8 mouse cellular contexts compared by ENCODE assay signal in the genomic region with DNA sequence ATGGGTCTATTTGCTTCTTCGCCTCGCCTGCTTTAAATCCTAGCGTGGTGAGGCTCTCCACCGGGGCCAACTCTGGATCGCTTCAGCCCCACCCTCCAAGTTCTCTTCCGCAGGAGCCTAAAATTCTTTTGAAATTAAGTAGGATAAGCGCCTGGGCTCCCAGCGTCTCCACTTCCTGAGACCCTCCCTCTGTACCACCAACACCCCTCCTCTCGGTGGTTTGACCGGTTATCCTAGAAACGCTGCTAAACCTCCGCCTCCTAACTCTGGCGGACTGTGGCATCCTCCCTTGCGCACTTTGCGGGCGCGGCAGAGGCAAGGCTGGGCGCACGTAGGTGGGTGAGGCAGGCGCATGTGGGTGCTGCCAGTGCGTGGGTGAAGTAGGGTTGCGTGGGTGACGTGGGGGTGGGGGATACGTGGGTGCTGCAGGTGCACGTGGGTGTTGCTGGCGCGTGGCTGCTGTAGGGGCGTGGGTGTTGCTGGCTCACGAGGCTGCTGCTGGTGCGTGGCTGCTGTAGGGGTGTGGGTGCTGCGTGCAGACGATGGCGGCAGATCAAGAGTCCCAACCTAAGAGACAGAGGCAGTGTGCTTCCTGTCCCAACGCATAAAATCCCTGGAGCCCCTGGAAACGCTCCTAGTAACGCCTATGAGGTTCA. TPM values are rescaled to one million over a fixed set of nuclear protein-coding genes. Genes with fewer than 3 reads are reported as not detected.
A peak's percentile ranks its signal among the peaks of the same experiment; 100 is the strongest.
DNase-seq lines count a peak whose midpoint lies in the region; ATAC-seq lines count a peak whose summit lies in the region.

No protein-coding gene starts in this region.

- peaks cover 13% of the 10 kb centered on the region for H3K4me1 ChIP-seq in forebrain, embryonic 10.5 days
- H3K4me1 ChIP-seq in midbrain, embryonic 12.5 days = peaks cover 11% of the 10 kb centered on the region; the same call in 1 of the 2 replicates

- peak overlapping the region; percentile 98 for H3K4me2 ChIP-seq in midbrain, embryonic 12.5 days (replicated peaks)

- peak; percentile 23 for DNase-seq in adrenal gland, postnatal 14 days
- no peak for DNase-seq in adrenal gland, adult (ENCODE audit: inconsistent age in 2 of 2, low spot score in 1 of 2)
- DNase-seq in 3134 (ENCODE audit: extremely low read depth, insufficient read length, low spot score) = peak; percentile 7
- DNase-seq in forebrain, embryonic 10.5 days (ENCODE audit: extremely low spot score, low spot score) = peak; percentile 44
- DNase-seq in layer of hippocampus, adult 18-20 months (ENCODE audit: low spot score in 2 of 2) = peak; percentile 37 to 62
- DNase-seq in thymus, postnatal 10 days (ENCODE audit: low spot score in 2 of 2) = no peak
- no peak for DNase-seq in spleen, postnatal 10 days (ENCODE audit: low spot score in 2 of 2)

- ATAC-seq in midbrain, embryonic 12.5 days (ENCODE audit: low FRiP score, low read depth) = peak; percentile 60

- H3K27ac ChIP-seq in forebrain, embryonic 10.5 days = peak overlapping the region; percentile 80
- H3K27ac ChIP-seq in midbrain, embryonic 12.5 days (replicated peaks) = no peak overlapping the region

- H3K27me3 ChIP-seq in forebrain, embryonic 10.5 days (ENCODE audit: poor library complexity, severe bottlenecking) = peaks cover 32% of the 10 kb centered on the region
- peaks cover 21% of the 10 kb centered on the region for H3K27me3 ChIP-seq in midbrain, embryonic 12.5 days

- H3K9me3 ChIP-seq in forebrain, embryonic 10.5 days = no peaks in the 10 kb centered on the region
- no peaks in the 10 kb centered on the region for H3K9me3 ChIP-seq in midbrain, embryonic 12.5 days

- H3K9ac ChIP-seq in midbrain, embryonic 12.5 days (replicated peaks) = peak overlapping the region; percentile 60

- peak overlapping the region; percentile 68 for H3K4me3 ChIP-seq in forebrain, embryonic 10.5 days
- H3K4me3 ChIP-seq in midbrain, embryonic 12.5 days = peak overlapping the region; percentile 50

- under 1% methylated on average over 36 of the region's 36 CpGs for WGBS in forebrain, embryonic 10.5 days
- WGBS in midbrain, embryonic 12.5 days = under 1% methylated on average over 36 of the region's 36 CpGs

- no peaks in the 10 kb centered on the region for H3K36me3 ChIP-seq in forebrain, embryonic 10.5 days (replicated peaks)
- H3K36me3 ChIP-seq in midbrain, embryonic 12.5 days = no peaks in the 10 kb centered on the region

RNA-seq across cellular contexts. Expression of gene Shc3, which starts 25.6 kb away (rescaled TPM):
- total RNA-seq in adrenal gland, postnatal 14 days (2021) = 1.1 and 1.9 TPM in 2 replicates
- polyA plus RNA-seq in forebrain, embryonic 10.5 days (2016; fragmentation: Nextera tagmentation; extraction: Ambion mirVana) = 2.2 and 3.1 TPM in 2 replicates
- 100 to 1,000 TPM; 118 to 119 TPM for total RNA-seq in layer of hippocampus, adult 18-20 months (2021)
- 7.9 and 8.3 TPM in 2 replicates for polyA plus RNA-seq in midbrain, embryonic 12.5 days (2016; fragmentation: Nextera tagmentation; extraction: Ambion mirVana)

RNA-seq across cellular contexts. Expression of gene Cks2, which starts 50.2 kb away (rescaled TPM):
- 27.0 and 29.6 TPM in 2 replicates for total RNA-seq in adrenal gland, postnatal 14 days (2021)
- polyA plus RNA-seq in forebrain, embryonic 10.5 days (2016; fragmentation: Nextera tagmentation; extraction: Ambion mirVana) = 420 and 444 TPM in 2 replicates
- total RNA-seq in layer of hippocampus, adult 18-20 months (2021) = 1 to 10 TPM; 2.1 to 2.2 TPM
- 244 and 257 TPM in 2 replicates for polyA plus RNA-seq in midbrain, embryonic 12.5 days (2016; fragmentation: Nextera tagmentation; extraction: Ambion mirVana)

RNA-seq across cellular contexts. Expression of gene Secisbp2, which starts 56.7 kb away (rescaled TPM):
- 20.4 and 24.7 TPM in 2 replicates for total RNA-seq in adrenal gland, postnatal 14 days (2021)
- 28.1 and 32.1 TPM in 2 replicates for polyA plus RNA-seq in forebrain, embryonic 10.5 days (2016; fragmentation: Nextera tagmentation; extraction: Ambion mirVana)
- total RNA-seq in layer of hippocampus, adult 18-20 months (2021) = 10 to 100 TPM; 17.5 to 18.2 TPM
- 35.2 and 39.3 TPM in 2 replicates for polyA plus RNA-seq in midbrain, embryonic 12.5 days (2016; fragmentation: Nextera tagmentation; extraction: Ambion mirVana)

Comparison
In these comparisons a context has a peak if more than half of its experiments do, and no peak if none do; other contexts are left out.
1. DNase-seq: peak in adrenal gland, postnatal 14 days (single experiment), 3134 (single experiment), forebrain, embryonic 10.5 days (single experiment) and layer of hippocampus, adult 18-20 months (2 of 2); none in adrenal gland, adult (0 of 2), thymus, postnatal 10 days (0 of 2) and spleen, postnatal 10 days (0 of 2).
2. RNA of gene Shc3, which starts 25.6 kb away (total RNA-seq): 118 to 119 TPM in layer of hippocampus, adult 18-20 months; 1.1 to 1.9 TPM in adrenal gland, postnatal 14 days; every median in the first group is over 10 times any median in the second.